Mouse (Mus musculus): ENCODE data around the gene Pde6c.
A peak's percentile ranks its signal among the peaks of the same experiment; 100 is the strongest.

Gene Pde6c

GRCm38 (mm10) chr19:38132481-38132880 is at the start of gene Pde6c:
TSS of gene Pde6c (plus strand) at chr19:38132781.
- no peak for DNase-seq (ENCODE audit: low spot score)

GRCm38 (mm10) chr19:38082931-38083525 is 49.6 kb upstream of the Pde6c start:
- DNase-seq (ENCODE audit: low spot score): no peak

DNA sequence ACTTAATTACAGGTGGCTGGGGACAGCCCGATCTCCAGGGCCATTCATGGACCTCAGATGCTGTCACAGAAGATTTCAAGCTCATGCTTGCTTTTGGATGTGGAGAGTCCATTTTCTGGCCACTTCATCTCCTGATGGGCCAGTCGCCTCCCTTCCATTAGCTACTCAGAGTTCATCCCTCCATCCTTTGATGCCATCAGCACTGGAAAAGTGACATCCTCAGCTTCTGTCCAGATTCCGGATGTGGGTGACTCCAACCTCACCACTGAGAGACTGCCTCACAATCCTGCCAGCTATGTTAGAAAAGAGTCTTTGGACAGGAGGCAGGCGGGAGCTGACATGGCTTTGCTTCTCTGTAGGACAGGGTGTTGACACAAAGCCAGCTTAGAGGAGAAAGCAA is 46.7 kb upstream of the Pde6c start:
- no peak for DNase-seq (ENCODE audit: low spot score)

DNA sequence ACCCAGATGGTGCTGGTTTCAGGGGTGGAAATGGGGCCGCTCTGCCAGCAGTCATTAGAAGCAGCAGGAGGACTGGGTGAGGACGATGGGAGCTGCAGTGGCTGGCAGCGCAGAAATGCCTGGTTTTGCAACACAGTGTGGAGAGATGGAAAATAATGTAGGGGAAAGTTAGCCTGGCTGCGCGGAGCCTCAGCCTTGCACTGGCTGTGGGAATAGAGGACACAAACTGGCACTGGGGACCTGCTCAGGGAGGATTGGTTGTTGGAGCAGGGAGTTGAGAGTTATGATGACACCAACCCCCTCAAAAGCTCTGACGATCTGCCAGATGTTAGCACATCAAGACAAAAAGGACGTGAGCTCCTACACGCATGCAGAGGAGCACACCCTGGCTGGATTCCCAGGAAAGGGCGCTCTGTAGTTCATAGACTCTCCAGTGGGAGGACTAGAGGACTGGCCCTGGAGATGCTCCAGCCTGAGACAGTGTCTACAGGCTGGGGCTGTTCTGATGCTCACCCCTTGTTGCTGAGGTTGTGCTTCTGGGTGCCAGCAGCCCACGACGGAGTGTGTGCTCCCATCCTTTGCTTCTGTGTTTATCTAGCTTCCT is 45.5 kb upstream of the Pde6c start:
- peak; percentile 58 for DNase-seq (ENCODE audit: low spot score)

DNA sequence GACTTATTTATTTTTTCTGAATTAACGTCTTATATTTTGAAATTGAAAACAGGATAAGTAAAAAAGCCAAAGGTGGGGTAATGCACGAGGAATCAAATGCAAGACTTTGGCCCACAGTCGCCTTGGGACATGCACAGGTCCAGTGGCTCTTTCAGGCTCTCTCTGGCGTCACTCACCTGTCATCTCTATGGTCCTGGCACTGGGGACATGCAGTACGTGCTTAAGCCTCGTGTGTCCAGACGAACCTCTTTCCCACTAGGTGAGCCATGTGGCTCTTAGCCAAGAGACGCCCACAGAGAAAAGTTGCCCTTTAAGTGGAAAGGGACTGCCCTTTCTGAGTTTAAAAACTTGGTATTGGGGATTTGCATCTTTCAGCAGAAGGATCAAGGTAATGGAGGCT is 43.2 kb upstream of the Pde6c start:
- no peak for DNase-seq (ENCODE audit: low spot score)

DNA sequence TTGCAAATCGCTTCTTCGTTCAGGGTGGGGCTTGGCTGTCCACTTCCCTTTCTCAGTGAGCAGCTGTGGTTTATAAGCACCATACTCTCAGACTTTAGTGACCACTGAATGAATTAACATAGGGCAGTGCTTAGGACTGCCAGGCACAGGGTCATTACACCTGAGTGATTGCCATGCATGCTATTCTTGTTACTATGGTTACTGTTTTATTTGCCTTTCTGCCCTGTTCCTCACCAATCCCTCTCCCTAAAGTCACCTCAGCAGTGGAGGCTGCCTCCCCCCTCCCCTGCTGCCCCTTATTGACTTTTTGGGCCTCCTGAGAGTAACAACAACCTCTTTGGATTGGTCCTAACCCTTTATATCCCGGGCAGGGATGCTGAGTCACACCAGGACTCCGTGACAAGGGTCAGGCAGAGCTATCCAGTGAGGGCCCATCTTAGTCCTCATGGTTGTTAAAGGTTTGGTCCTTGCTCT is 41.0 kb upstream of the Pde6c start:
- DNase-seq (ENCODE audit: low spot score): no peak

DNA sequence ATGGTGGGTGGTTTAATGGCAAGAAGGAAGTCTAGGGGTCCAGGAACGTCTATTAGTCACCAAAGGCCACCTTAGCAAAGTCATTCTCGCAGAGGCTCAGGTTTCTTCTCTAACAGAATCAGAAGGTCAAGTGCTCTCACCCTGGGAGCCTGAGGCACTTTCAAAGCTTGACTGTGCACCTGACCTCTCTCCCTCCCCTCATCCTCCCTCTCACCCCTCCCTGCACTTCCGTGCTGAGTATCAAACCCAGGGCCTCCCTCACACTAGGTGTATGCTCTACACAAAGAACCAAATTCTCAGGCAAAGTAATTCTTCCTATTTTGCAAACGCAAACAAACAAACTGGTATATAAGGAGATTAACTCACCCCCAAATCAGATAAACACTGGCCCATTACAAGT is 36.4 kb upstream of the Pde6c start:
- DNase-seq (ENCODE audit: low spot score): no peak

DNA sequence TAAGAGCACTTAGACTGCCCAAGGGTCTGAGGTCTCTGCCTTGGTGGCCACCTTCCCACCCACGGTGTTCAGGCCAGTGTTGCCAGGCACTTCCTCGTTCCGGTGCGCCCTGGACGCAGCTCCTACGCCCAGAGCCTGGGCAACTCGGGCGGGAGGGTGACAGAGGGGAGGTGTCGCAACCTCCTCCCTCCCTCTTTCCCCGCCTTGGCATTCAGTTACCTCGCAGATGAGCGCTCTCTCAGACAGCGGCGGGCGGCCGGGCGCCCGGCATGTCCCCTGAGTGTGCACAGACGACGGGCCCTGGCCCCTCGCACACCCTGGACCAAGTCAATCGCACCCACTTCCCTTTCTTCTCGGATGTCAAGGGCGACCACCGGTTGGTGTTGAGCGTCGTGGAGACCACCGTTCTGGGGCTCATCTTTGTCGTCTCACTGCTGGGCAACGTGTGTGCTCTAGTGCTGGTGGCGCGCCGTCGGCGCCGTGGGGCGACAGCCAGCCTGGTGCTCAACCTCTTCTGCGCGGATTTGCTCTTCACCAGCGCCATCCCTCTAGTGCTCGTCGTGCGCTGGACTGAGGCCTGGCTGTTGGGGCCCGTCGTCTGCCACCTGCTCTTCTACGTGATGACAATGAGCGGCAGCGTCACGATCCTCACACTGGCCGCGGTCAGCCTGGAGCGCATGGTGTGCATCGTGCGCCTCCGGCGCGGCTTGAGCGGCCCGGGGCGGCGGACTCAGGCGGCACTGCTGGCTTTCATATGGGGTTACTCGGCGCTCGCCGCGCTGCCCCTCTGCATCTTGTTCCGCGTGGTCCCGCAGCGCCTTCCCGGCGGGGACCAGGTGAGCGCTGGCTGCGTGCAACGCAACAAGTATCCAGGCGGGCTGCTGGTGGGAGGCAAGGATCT is 35.5 kb upstream of the Pde6c start, which contains the start of gene Ffar4:
Gene Ffar4, plus strand, starts transcription at position 214 of the 901 bp plus-strand sequence.
- no peak for DNase-seq (ENCODE audit: low spot score)

- no peak for DNase-seq (ENCODE audit: low spot score)
Observed at GRCm38 (mm10) chr19:38107871-38108270, 24.7 kb upstream of the Pde6c start.

DNA sequence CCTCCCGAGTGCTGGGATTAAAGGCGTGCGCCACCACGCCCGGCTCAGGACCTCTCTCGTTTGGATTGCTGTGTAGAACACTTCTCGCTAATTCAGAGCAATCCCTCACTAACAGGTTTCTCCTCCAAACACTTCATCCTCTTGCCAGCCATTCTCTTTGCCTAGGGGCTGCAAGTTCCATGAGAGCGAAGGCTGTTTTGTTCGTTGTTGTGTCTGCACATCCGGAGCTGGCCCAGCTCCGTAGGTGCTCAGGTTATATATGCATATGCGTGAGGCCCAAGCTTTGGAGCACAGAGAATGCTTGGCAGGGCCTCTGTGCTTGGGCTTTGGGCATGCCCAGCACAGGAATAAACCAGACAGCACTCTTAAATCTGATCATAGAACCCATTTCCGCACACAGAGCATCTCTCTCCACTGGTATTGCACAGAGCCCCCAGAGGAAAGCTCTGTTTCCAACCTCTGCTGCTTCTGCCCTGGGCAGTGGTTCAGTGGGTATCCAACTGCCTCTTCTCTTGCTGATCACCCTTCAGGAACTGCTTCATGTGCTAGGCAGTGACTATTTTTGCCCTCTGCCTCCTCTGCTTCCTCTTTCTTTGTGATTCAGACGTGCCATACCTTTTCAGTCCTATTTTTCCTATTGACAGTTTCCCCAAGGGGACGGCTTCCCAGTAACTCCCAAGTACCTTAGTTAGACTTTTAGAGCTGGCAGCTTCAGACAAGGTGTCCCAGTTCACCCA is 22.9 kb upstream of the Pde6c start:
- no peak for DNase-seq (ENCODE audit: low spot score)

GRCm38 (mm10) chr19:38111056-38111455 is 21.5 kb upstream of the Pde6c start:
- no peak for DNase-seq (ENCODE audit: low spot score)

DNA sequence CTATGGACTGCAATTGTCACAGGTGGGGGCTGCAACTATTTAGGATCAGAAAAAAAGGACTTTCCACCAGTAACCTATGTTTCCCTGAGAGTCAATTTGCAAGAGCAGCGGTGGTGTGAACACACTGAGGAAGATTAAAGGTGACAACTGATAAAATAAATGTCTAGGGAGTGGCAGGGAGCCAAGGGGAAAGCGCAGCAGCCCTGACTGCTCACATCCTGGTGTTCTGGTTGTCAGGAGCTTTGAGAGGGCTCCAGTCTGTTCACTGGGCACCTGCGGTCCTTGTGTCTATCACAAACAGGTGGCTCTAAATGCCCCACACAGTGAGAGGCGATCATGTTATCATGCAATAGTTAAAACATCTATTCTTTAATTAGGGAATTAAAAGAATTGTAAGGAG is 20.0 kb upstream of the Pde6c start:
- no peak for DNase-seq (ENCODE audit: low spot score)

DNA sequence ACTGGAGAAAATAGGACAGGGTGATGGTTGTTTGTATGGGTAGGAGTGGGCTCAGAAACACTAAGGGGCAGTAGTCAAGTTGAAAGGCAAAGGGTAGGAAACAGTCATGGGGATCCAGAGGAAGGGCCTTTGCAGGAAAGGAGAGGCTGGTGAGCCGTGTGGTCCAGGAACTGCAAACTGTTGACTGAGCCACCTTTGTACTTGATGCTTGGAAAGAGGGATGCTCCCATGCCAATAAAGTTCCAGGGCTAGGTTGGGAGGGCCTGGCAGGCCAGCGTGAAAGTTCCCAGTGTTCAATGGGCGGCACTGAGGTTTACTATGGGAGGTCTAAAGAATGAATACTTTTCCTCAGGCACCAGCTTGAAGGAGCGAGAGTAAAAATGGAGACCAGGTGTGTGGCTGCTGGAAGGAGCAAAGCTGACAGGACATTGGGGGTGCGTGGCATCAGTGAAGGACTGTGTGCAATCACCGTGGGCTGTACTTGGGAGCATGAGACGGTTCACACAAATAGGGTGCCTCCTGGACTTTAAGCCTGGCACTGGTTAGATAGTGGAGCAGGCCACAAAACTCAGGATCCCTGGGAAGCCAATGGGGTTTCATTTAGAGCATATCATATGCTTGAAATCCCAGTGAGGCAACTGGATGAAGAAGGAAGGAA is 17.6 kb upstream of the Pde6c start:
- DNase-seq (ENCODE audit: low spot score): no peak

DNA sequence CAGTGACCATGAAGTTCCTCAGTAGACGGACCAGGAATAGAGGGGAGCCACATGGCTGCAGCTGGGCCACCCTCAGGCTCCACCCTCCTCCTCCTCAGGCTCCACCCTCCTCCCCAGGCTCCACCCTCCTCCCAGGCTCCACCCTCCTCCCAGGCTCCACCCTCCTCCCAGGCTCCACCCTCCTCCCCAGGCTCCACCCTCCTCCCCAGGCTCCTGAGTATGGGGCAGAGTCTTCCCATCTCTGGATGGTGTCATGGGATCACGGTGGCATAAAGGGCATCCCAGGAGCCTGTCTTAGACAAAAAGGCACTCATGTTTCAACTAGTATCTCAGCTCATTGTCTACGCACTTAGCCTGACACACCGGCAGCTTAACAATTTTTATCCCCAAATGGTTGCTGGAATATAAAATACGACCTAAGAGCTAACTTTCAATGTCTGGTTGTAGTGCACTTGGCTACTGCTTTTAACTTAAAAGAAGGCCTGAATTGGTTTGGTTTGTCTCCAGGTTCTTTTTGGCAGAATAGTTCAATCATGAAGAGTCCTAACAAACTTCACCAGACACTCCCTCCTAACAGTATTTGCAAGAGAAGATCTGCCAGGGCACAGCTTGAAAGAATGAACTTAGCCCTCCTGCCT is 12.3 kb upstream of the Pde6c start:
- DNase-seq (ENCODE audit: low spot score): no peak

GRCm38 (mm10) chr19:38123921-38124320 is 8.7 kb upstream of the Pde6c start:
- DNase-seq (ENCODE audit: low spot score): no peak

- peak; percentile 9 for DNase-seq (ENCODE audit: low spot score)
Observed at GRCm38 (mm10) chr19:38124401-38125218, 8.0 kb upstream of the Pde6c start.

- no peak for DNase-seq (ENCODE audit: low spot score)
Observed at GRCm38 (mm10) chr19:38125219-38125610, 7.4 kb upstream of the Pde6c start, which contains the start of gene Rbp4. TSS of gene Rbp4 (minus strand) at chr19:38125281.

DNA sequence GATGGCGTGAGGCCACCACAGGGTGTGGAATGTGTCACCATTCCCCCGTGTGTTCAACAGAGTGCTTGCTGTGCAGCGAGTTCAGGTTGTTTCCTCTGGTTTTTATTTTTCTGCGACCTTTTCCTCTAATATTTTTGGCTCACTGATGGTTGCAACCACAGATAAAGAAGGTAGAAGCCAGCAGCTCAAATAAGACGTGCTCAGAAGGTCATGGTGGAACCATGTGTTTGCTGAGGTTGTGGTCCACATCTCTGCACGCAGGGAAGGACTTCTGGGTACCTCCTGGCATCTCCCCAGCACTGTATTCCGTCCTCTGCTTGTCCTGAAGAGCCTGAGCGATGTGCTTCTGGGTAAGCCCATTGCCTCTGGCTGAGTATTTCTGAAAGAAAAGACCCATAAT is 5.9 kb upstream of the Pde6c start:
- DNase-seq (ENCODE audit: low spot score): no peak

DNA sequence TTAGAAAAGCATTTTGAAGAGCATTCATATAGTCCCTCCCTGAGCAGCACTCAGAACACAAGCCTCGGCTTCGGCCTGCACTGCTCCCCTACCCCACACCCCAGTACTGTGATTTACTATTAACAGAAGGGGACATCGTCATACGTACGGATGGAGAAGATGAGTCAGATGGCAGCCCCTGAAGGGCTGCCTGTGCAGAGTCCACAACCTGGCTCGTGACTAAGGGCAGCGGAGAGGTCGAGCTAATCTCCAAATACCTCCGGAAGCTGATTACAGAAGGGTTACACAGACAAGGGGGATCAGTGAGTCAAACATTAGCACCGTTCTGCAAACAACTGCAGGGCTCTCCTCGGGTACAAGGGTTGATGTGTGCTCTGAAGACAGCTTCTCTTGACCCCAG is 1.4 kb downstream of the Pde6c start:
- DNase-seq (ENCODE audit: low spot score): no peak

DNA sequence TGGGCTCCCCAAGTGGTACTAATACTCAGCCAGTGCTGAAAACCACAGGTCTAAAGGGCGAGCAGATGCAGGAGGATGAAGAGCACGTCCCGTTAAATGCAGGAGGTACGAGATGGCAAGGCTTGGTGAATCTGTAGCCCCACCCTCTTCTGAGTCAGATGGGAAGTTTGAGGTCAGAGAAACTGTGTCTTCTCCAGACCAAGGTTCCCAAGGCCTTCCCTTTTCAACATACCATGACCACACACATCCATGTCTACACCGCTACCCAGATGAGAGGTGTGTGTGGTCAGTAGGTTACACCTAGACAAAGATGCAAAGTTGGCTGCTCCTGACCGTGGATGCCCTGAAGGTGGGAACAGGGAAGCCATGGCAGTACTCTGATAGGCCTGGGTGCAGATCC is 2.2 kb downstream of the Pde6c start:
- no peak for DNase-seq (ENCODE audit: low spot score)
